ENCODE assay signal across 8 mouse cellular contexts in the genomic region with DNA sequence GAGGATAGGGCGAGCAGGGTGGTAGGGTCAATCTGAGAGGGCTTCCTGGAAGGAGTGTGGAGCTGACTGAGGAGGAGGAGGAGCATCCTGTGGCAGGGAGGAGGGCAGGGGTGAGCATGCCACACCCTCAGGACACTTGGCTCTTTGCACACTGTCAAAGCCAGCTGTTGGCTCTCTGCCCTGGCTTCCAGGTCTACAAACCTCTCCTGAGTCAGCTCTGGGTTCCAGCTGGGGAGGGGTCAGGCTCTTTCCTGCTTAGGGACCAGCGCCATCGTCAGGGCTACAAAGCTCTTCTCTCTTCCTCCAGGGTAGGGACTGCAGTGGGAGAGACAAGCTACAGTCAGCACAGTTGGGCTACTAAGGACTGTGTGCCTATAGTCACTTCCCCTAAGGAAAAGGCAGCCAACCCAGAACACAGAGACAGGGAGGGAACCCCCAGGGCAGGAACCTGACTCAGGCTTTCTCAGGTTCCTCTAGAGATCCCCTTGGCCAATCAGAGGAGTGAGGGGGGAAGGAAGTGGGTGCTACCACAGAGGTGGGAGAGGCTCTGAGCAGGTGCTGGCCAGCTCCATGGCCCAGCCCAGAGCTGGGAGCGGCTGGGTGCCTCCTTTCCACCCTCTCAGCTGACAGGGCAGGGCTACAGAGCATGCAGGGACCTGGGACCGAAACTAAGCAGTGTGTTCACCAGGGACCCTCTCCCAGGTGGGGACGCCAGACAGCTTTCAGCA. TPM values are rescaled to one million over a fixed set of nuclear protein-coding genes. Genes with fewer than 3 reads are reported as not detected.
DNase-seq lines count a peak whose midpoint lies in the region; ATAC-seq lines count a peak whose summit lies in the region.
"Had no signal": no experiment of that assay in that cellular context is flagged by ENCODE, and none has a peak within 500 bp of the region (broad histone marks: within the 10 kb centered on the region; RNA-seq: fewer than 3 reads in every experiment).

No protein-coding gene starts in this region.

- no peaks in the 10 kb centered on the region for H3K36me3 ChIP-seq in midbrain, embryonic 11.5 days (ENCODE audit: control insufficient read depth, insufficient read depth, low read length)

- no peaks in the 10 kb centered on the region for H3K27me3 ChIP-seq in midbrain, embryonic 11.5 days (ENCODE audit: control insufficient read depth, insufficient read depth, low read length)

- ATAC-seq in activated CD4-positive, CD25-positive, alpha-beta regulatory T cell, adult 4 months = no peak
- no peak for ATAC-seq in midbrain, embryonic 11.5 days (ENCODE audit: low FRiP score)

- H3K4me3 ChIP-seq in midbrain, embryonic 11.5 days (ENCODE audit: low read depth, low read length) = no peak overlapping the region

- no peak overlapping the region for H3K27ac ChIP-seq in midbrain, embryonic 11.5 days (ENCODE audit: low read depth, low read length)

- H3K4me1 ChIP-seq in midbrain, embryonic 11.5 days (ENCODE audit: control insufficient read depth, insufficient read depth, low read length) = peaks cover under 1% of the 10 kb centered on the region; the same call in 1 of the 2 replicates

- 51% methylated on average over 6 of the region's 6 CpGs for WGBS in midbrain, embryonic 11.5 days

- no peak overlapping the region for H3K9ac ChIP-seq in midbrain, embryonic 11.5 days (ENCODE audit: low read length)

- H3K4me2 ChIP-seq in midbrain, embryonic 11.5 days = no peak overlapping the region

- H3K9me3 ChIP-seq in midbrain, embryonic 11.5 days (ENCODE audit: control insufficient read depth, low read length) = no peaks in the 10 kb centered on the region

- intact Hi-C loops in heart, postnatal 10 days (cut with DNase I) = no loop called here

- DNase-seq in 3T3-L1 (ENCODE audit: low read depth, low spot score) (peak; percentile 18), 416B (ENCODE audit: low read depth) (peak; percentile 50)
- peak; percentile 67 to 69 for DNase-seq in heart, postnatal 10 days
- peak; percentile 41 for DNase-seq in lung, postnatal 10 days
- no peak for DNase-seq in midbrain, embryonic 11.5 days (ENCODE audit: low spot score, missing footprints)
- no peak for DNase-seq in left cerebral cortex, adult 8-10 months (ENCODE audit: low spot score in 2 of 2)
- DNase-seq: cerebellum, adult 11 months had no signal

RNA-seq across cellular contexts. Expression of a gene that starts 24.8 kb away (rescaled TPM):
- total RNA-seq in heart, postnatal 10 days (2021) = 1 to 10 TPM; 3.4 to 4.1 TPM
- under 1 TPM in 1 of 2 experiments, not detected in 1; 0.08 TPM for polyA plus RNA-seq in activated CD4-positive, CD25-positive, alpha-beta regulatory T cell, adult 4 months (2017; shearing (Covaris generic))
- polyA plus RNA-seq in midbrain, embryonic 11.5 days (2014; fragmentation: Nextera tagmentation; extraction: Ambion mirVana) = 0.08 and 0.12 TPM in 2 replicates
- total RNA-seq in left cerebral cortex, adult 8-10 months (2022) = under 1 TPM; 0.27 to 0.37 (median 0.32) TPM

Comparison
In these comparisons a context has a peak if more than half of its experiments do, and no peak if none do; other contexts are left out.
1. DNase-seq: peak in 3T3-L1 (single experiment), 416B (single experiment), heart, postnatal 10 days (2 of 2) and lung, postnatal 10 days (single experiment); none in midbrain, embryonic 11.5 days (single experiment) and left cerebral cortex, adult 8-10 months (0 of 2).